ENCODE assay signal across 8 mouse cellular contexts in the genomic region with DNA sequence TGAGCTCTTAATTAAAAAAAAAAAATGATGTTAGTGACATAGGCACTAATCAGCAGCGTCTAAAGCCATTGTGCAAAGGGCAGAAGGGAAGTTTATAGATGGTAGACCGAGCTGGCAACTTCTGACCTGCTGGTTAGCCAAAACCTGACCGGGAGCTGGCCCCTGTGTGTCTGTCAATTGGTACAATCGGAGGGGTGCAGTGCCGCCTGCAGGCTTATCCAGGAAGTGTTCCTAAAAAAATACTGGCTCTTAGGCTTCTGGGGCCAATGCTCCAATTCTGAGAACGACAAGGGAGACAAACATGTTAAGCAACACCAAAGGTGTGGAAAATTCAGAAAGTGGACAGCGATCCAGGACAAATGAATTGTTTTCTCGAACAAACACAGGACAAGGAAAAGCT. TPM values are rescaled to one million over a fixed set of nuclear protein-coding genes. Genes with fewer than 3 reads are reported as not detected.
DNase-seq lines count a peak whose midpoint lies in the region; ATAC-seq and TF ChIP-seq lines count a peak whose summit lies in the region.

No protein-coding gene starts in this region.

- H3K27ac ChIP-seq in kidney, postnatal 0 days = no peak overlapping the region
- no peak overlapping the region for H3K27ac ChIP-seq in ES-Bruce4 (ENCODE audit: insufficient read depth, low read length)

- no peak for TF ChIP-seq POLR2A in ES-Bruce4 (IDR thresholded peaks at IDR 0.05; ENCODE audit: insufficient read depth, low read length)

- H3K4me3 ChIP-seq in kidney, postnatal 0 days (replicated peaks; ENCODE audit: low read depth, low read length) = no peak overlapping the region
- H3K4me3 ChIP-seq in ES-Bruce4 (ENCODE audit: low read depth, low read length) = no peak overlapping the region

- H3K4me2 ChIP-seq in kidney, postnatal 0 days (ENCODE audit: low read length) = no peak overlapping the region

- intact Hi-C loops in left cerebral cortex, postnatal 36 days (cut with DNase I) = no loop called here

- no peaks in the 10 kb centered on the region for H3K27me3 ChIP-seq in kidney, postnatal 0 days (ENCODE audit: insufficient read depth, low read length)
- no peaks in the 10 kb centered on the region for H3K27me3 ChIP-seq in ES-Bruce4 (ENCODE audit: control insufficient read depth, insufficient read depth, low read length, poor library complexity, severe bottlenecking)

- H3K9me3 ChIP-seq in kidney, postnatal 0 days (replicated peaks; ENCODE audit: low read length) = no peaks in the 10 kb centered on the region
- H3K9me3 ChIP-seq in ES-Bruce4 (replicated peaks; ENCODE audit: control insufficient read depth, insufficient read depth, low read length, poor library complexity, severe bottlenecking) = no peaks in the 10 kb centered on the region

- TF ChIP-seq CTCF in kidney, postnatal 0 days (IDR thresholded peaks at IDR 0.05; ENCODE audit: low read depth) = peak; percentile 59
- TF ChIP-seq CTCF in ES-Bruce4 (IDR thresholded peaks at IDR 0.05; ENCODE audit: low read depth, low read length) = peak; percentile 64

- no peak overlapping the region for H3K9ac ChIP-seq in kidney, postnatal 0 days (ENCODE audit: low read depth, low read length)
- H3K9ac ChIP-seq in ES-Bruce4 (ENCODE audit: low read depth, poor library complexity, severe bottlenecking) = no peak overlapping the region

- no peak for TF ChIP-seq EP300 in ES-Bruce4 (IDR thresholded peaks at IDR 0.05; ENCODE audit: insufficient read depth, low read depth, low read length)

- H3K4me1 ChIP-seq in kidney, postnatal 0 days (replicated peaks; ENCODE audit: insufficient read depth, low read length) = no peaks in the 10 kb centered on the region
- H3K4me1 ChIP-seq in ES-Bruce4 (ENCODE audit: control insufficient read depth, insufficient read depth, low read length) = no peaks in the 10 kb centered on the region

- ATAC-seq in kidney, postnatal 0 days (replicated peaks; ENCODE audit: low FRiP score, low read depth) = no peak

- 27% methylated on average over 8 of the region's 8 CpGs for WGBS in kidney, postnatal 0 days

- H3K36me3 ChIP-seq in kidney, postnatal 0 days (ENCODE audit: insufficient read depth, low read length) = no peaks in the 10 kb centered on the region
- H3K36me3 ChIP-seq in ES-Bruce4 (ENCODE audit: control insufficient read depth, insufficient read depth, low read length, poor library complexity, severe bottlenecking) = no peaks in the 10 kb centered on the region

- peak; percentile 46 for DNase-seq in kidney, postnatal 0 days (ENCODE audit: low spot score)
- no peak for DNase-seq in kidney, adult 18-20 months
- peak; percentile 20 for DNase-seq in c-Kit-positive CD71-negative TER-119-negative erythroid progenitor cells, embryonic 14.5 days (ENCODE audit: low read depth)
- peak; percentile 32 for DNase-seq in mesoderm, embryonic 11.5 days (ENCODE audit: low read depth, low spot score)
- DNase-seq in left cerebral cortex, postnatal 36 days (ENCODE audit: low spot score in 2 of 2) = no peak
- DNase-seq in right cerebral cortex, postnatal 36 days (ENCODE audit: low spot score in 2 of 2) = no peak
- no peak for DNase-seq in layer of hippocampus, adult 8-10 months (ENCODE audit: low spot score in 2 of 2)

RNA-seq across cellular contexts. Expression of a gene that starts 24.7 kb away (rescaled TPM):
- polyA plus RNA-seq in kidney, postnatal 0 days (2015; fragmentation: Nextera tagmentation; extraction: Ambion mirVana) = 2.6 and 2.8 TPM in 2 replicates
- 1.2 and 2.8 TPM in 2 replicates for polyA plus RNA-seq in ES-Bruce4 (2011; ENCODE audit: insufficient read depth, insufficient read length, low read depth, missing spikeins)
- 1 to 10 TPM; 1.6 to 2.9 TPM for total RNA-seq in left cerebral cortex, postnatal 36 days (2021)
- total RNA-seq in layer of hippocampus, adult 8-10 months (2022) = 1 to 10 TPM; 1.2 to 4.9 (median 1.6) TPM

Comparison
In these comparisons a context has a peak if more than half of its experiments do, and no peak if none do; other contexts are left out.
1. DNase-seq: peak in kidney, postnatal 0 days (single experiment), c-Kit-positive CD71-negative TER-119-negative erythroid progenitor cells, embryonic 14.5 days (single experiment) and mesoderm, embryonic 11.5 days (single experiment); none in kidney, adult 18-20 months (single experiment), left cerebral cortex, postnatal 36 days (0 of 2), right cerebral cortex, postnatal 36 days (0 of 2) and layer of hippocampus, adult 8-10 months (0 of 2).